Mouse (Mus musculus) CH12.LX (cell line): Measurements from ENCODE around the gene Rwdd3. TPM values are rescaled to one million over a fixed set of nuclear protein-coding genes. Genes with fewer than 3 reads are reported as not detected.
A peak's percentile ranks its signal among the peaks of the same experiment; 100 is the strongest.

ENCODE experiments used
- DNase-seq: peaks from one replicate; pipeline ENCODE4 v3.0.0-alpha.2; 2013; ENCODE audit errors: extremely low read depth
- H3K27ac ChIP-seq: 2 replicates; pipeline ENCODE4 v1.5.1; 2012; ENCODE audit warnings: low read depth, mild to moderate bottlenecking, control low read depth, moderate library complexity; ENCODE audit not compliant: insufficient read depth
- H3K27me3 ChIP-seq: replicated peaks from 2 replicates; pipeline ENCODE3; 2012; ENCODE audit warnings: inconsistent platforms
- H3K36me3 ChIP-seq, 2 experiments: replicated peaks in 1 of 2; 2 replicates each; pipeline versions ENCODE3 to v1.6.1; 2012; ENCODE audit warnings: inconsistent platforms in 1 of 2, low read length in 1 of 2, mild to moderate bottlenecking in 1 of 2, mixed read lengths in 1 of 2, moderate library complexity in 1 of 2; ENCODE audit not compliant: control insufficient read depth in 1 of 2, insufficient read depth in 1 of 2
- H3K4me1 ChIP-seq, 2 experiments: 2 replicates each; pipeline ENCODE4 v1.6.1; 2012; ENCODE audit warnings: inconsistent platforms in 1 of 2, moderate library complexity in 1 of 2; ENCODE audit not compliant: insufficient read depth in 2 of 2, control insufficient read depth in 1 of 2
- H3K4me2 ChIP-seq: 2 replicates; pipeline ENCODE4 v1.6.1; 2012; ENCODE audit warnings: low read depth, mild to moderate bottlenecking, control low read depth; ENCODE audit not compliant: poor library complexity, insufficient read depth, severe bottlenecking
- H3K4me3 ChIP-seq, 3 experiments: fragments of 150-350 bp in 1 of 3; sonication (generic) in 1 of 3; replicated peaks in 1 of 3; 2 replicates each; pipeline versions ENCODE3 to v1.5.1; 2011 to 2012; ENCODE audit warnings: low read depth in 2 of 3, low read length in 2 of 3, mild to moderate bottlenecking in 2 of 3, moderate library complexity in 2 of 3, control low read depth in 1 of 3, improper control_type of control experiment in 1 of 3, inconsistent platforms in 1 of 3, mixed read lengths in 1 of 3; ENCODE audit not compliant: poor library complexity in 1 of 3
- H3K79me2 ChIP-seq: replicated peaks from 2 replicates; pipeline ENCODE4 v1.6.1; 2012; ENCODE audit warnings: mild to moderate bottlenecking, moderate library complexity; ENCODE audit not compliant: control insufficient read depth, poor library complexity, insufficient read depth, severe bottlenecking; ENCODE audit errors: extremely low read depth
- H3K9ac ChIP-seq: 2 replicates; pipeline ENCODE4 v1.6.1; 2012; ENCODE audit warnings: low read depth, mild to moderate bottlenecking, control low read depth, moderate library complexity; ENCODE audit not compliant: insufficient read depth
- H3K9me3 ChIP-seq: replicated peaks from 2 replicates; pipeline ENCODE3; 2012; ENCODE audit warnings: low read length, inconsistent platforms, mixed read lengths
- CHD2 ChIP-seq: IDR thresholded peaks from 2 replicates; pipeline ENCODE4 v1.6.1; 2011; ENCODE audit warnings: low read length, improper control_type of control experiment
- CTCF ChIP-seq, 2 experiments: IDR thresholded peaks in 1 of 2; conservative IDR thresholded peaks in 1 of 2; 2 replicates each; pipeline ENCODE4 v1.5.1; 2011 to 2012; ENCODE audit warnings: low read depth in 2 of 2, low read length in 2 of 2, improper control_type of control experiment in 1 of 2, inconsistent platforms in 1 of 2, mild to moderate bottlenecking in 1 of 2, moderate library complexity in 1 of 2
- E2F4 ChIP-seq: IDR thresholded peaks from 2 replicates; pipeline ENCODE4 v1.6.1; 2011; ENCODE audit warnings: low read depth, low read length, improper control_type of control experiment; ENCODE audit not compliant: insufficient replicate concordance
- ETS1 ChIP-seq: conservative IDR thresholded peaks from 2 replicates; pipeline ENCODE4 v1.6.1; 2012; ENCODE audit warnings: low read depth, mild to moderate bottlenecking, inconsistent platforms, low read length, improper control_type of control experiment, moderate library complexity
- GABPA ChIP-seq: IDR thresholded peaks from 2 replicates; pipeline ENCODE4 v1.6.1; 2012; ENCODE audit warnings: low read depth, low read length, improper control_type of control experiment, inconsistent platforms; ENCODE audit not compliant: insufficient replicate concordance
- HCFC1 ChIP-seq: IDR thresholded peaks from 2 replicates; pipeline ENCODE4 v1.6.1; 2012; ENCODE audit warnings: low read depth, mild to moderate bottlenecking, inconsistent platforms, low read length, improper control_type of control experiment
- JUN ChIP-seq: IDR thresholded peaks from 2 replicates; pipeline ENCODE4 v1.6.1; 2011; ENCODE audit warnings: low read depth, mild to moderate bottlenecking, low read length, improper control_type of control experiment, moderate library complexity; ENCODE audit not compliant: insufficient read depth
- JUND ChIP-seq: conservative IDR thresholded peaks from 2 replicates; pipeline ENCODE4 v1.6.1; 2011; ENCODE audit warnings: low read depth, low read length, improper control_type of control experiment
- KAT2A ChIP-seq: IDR thresholded peaks from 2 replicates; pipeline ENCODE4 v1.6.1; 2012; ENCODE audit warnings: low read length, improper control_type of control experiment, inconsistent platforms; ENCODE audit not compliant: insufficient replicate concordance
- MAFK ChIP-seq: IDR thresholded peaks from 2 replicates; pipeline ENCODE4 v1.6.1; 2011; ENCODE audit warnings: low read length, improper control_type of control experiment; ENCODE audit not compliant: insufficient replicate concordance
- NELFE ChIP-seq: IDR thresholded peaks from 2 replicates; pipeline ENCODE4 v1.6.1; 2011; ENCODE audit warnings: low read depth, low read length, improper control_type of control experiment
- PAX5 ChIP-seq: IDR thresholded peaks from 2 replicates; pipeline ENCODE4 v1.6.1; 2012; ENCODE audit warnings: low read length, inconsistent platforms, mixed read lengths
- POLR2AphosphoS2 ChIP-seq: IDR thresholded peaks from 2 replicates; pipeline ENCODE4 v1.6.1; 2011; ENCODE audit warnings: low read depth, low read length, improper control_type of control experiment
- RAD21 ChIP-seq: IDR thresholded peaks from 2 replicates; pipeline ENCODE4 v1.6.1; 2011; ENCODE audit warnings: low read depth, mild to moderate bottlenecking, low read length, improper control_type of control experiment, moderate library complexity
- RCOR1 ChIP-seq: conservative IDR thresholded peaks from 2 replicates; pipeline ENCODE4 v1.6.1; 2012; ENCODE audit warnings: low read depth, mild to moderate bottlenecking, inconsistent platforms, low read length, improper control_type of control experiment
- SIN3A ChIP-seq: IDR thresholded peaks from 2 replicates; pipeline ENCODE4 v1.6.1; 2012; ENCODE audit warnings: low read length, improper control_type of control experiment, inconsistent platforms
- SMC3 ChIP-seq: IDR thresholded peaks from 2 replicates; pipeline ENCODE4 v1.6.1; 2011; ENCODE audit warnings: low read depth, low read length, improper control_type of control experiment
- TBP ChIP-seq: conservative IDR thresholded peaks from 2 replicates; pipeline ENCODE4 v1.6.1; 2011; ENCODE audit warnings: low read depth, low read length, improper control_type of control experiment
- UBTF ChIP-seq: IDR thresholded peaks from 2 replicates; pipeline ENCODE4 v1.6.1; 2012; ENCODE audit warnings: low read depth, mild to moderate bottlenecking, inconsistent platforms, low read length, improper control_type of control experiment, moderate library complexity
- USF1 ChIP-seq: IDR thresholded peaks from 2 replicates; pipeline ENCODE4 v1.6.1; 2014; ENCODE audit warnings: low read depth, mild to moderate bottlenecking, inconsistent platforms, low read length, improper control_type of control experiment
- ZKSCAN1 ChIP-seq: IDR thresholded peaks from 2 replicates; pipeline ENCODE4 v1.6.1; 2012; ENCODE audit warnings: low read depth, inconsistent platforms, low read length, improper control_type of control experiment, borderline replicate concordance
- ZNF384 ChIP-seq: IDR thresholded peaks from 2 replicates; pipeline ENCODE4 v1.6.1; 2012; ENCODE audit warnings: low read depth, low read length, improper control_type of control experiment, inconsistent platforms
- dilution Hi-C: fragments of 300-500 bp; cut with MboI; formaldehyde crosslinking; loops from 2 replicates; pipeline ENCODE4 v1.14.3; 2020; ENCODE audit warnings: low sequenced_read_pairs; ENCODE audit not compliant: extremely low pct_unique_long_range_greater_than_20kb, extremely low pct_ligation_motif_present
- in situ Hi-C: fragments of 300-500 bp; cut with MboI; formaldehyde crosslinking; loops from 3 replicates; pipeline ENCODE4 v1.14.3; 2019; ENCODE audit warnings: low sequenced_read_pairs, low pct_ligation_motif_present, low pct_unique_long_range_greater_than_20kb, mixed read lengths
- polyA plus RNA-seq: library from polyadenylated mRNA; unstranded; fragments of >175 nt; gene quantifications from 2 replicates; pipeline ENCODE4 v1.2.1, GENCODE M21; 2012; ENCODE audit warnings: low read depth; ENCODE audit not compliant: insufficient read length
- total RNA-seq, 2 experiments: library from RNA; depleted of rRNA; stranded (reverse); fragments of 300-350 nt in 1 of 2; fragments of >200 nt in 1 of 2; gene quantifications; 2 replicates each; pipeline ENCODE4 v1.2.3; 2012 to 2014

Gene Rwdd3
- total and polyA plus RNA-seq, 3 experiments = 2.3 to 5.9 (median 3.5) TPM

DNA sequence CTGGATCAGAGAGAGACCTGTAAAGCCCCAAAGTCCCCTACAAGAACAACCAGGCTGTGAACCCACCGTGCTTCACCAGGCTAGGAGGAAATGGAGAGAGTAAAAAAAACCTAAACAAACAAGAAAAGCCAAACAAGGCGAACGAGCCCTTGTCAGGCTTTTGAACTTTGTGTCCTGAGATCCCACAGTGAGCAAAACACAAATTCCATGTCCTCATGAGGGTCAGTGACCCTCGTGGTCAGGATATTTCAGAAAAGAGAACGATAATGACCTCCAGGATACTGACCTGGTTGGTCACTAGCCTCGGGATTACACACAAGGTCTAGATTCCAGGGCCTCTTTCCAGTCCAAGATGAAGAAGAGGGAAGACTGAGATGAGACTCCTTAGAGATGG lies 374 bp upstream of the Rwdd3 start:
- no peaks in the 10 kb centered on the region for H3K27me3 ChIP-seq

DNA sequence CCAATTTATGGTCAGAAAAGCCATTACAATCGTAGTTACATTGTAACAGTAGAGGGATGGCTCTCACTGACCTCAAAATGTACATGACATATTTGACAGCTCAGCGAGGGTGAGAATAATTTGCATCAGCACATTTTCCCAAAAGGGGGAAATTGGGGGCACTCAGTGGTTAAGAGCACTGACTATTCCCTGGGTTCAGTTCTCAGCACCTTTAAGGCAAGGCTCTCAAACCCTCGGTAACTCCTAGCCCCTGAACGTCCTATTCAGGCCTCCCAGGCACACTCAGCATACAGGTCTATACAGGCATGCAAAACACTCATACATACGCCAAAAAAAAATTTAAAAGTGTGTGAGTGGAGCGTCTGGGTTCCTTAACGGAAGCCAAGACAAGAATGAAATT lies 864 bp downstream of the Rwdd3 start:
- in situ Hi-C loops = loop anchor here (5.0 to 25.0 kb wide), 2 partner anchors 122 to 567 kb away; partner anchors contain the start of gene Alg14
- Histone ChIP-seq H3K9me3 (peaks cover 5% of the 10 kb centered on the region), H3K9ac (peak overlapping the region; percentile 46), H3K36me3 (peaks cover 0 to 20% of the 10 kb centered on the region in 2 experiments)
- TF ChIP-seq SMC3 (no peak), CHD2 (no peak), CTCF (conservative IDR thresholded peaks at IDR 0.05 in 1 of 2, IDR thresholded peaks at IDR 0.05 in 1 of 2; ENCODE audit: low read depth in 2 of 2, low read length in 2 of 2) (no peak), SIN3A (no peak), RCOR1 (no peak), ZNF384 (no peak), MAFK (no peak), NELFE (no peak), E2F4 (no peak), JUND (no peak), RAD21 (no peak), POLR2AphosphoS2 (no peak), TBP (no peak), USF1 (no peak), HCFC1 (no peak), GABPA (no peak), PAX5 (no peak), ETS1 (no peak), UBTF (no peak), JUN (no peak)
- TF ChIP-seq, all 38 proteins: peak for 0
- Histone ChIP-seq H3K4me1 (peaks cover 3 to 12% of the 10 kb centered on the region in 2 experiments; a peak in 2 of 4 replicates), H3K4me2 (peak overlapping the region; percentile 80), H3K4me3 (peak overlapping the region; percentile 13 to 78 (median 68)), H3K79me2 (no peaks in the 10 kb centered on the region), H3K27ac (no peak overlapping the region), H3K27me3 (no peaks in the 10 kb centered on the region)
- dilution Hi-C loops = no loop called here
- DNase-seq = no peak

More for the DNA sequence above, 374 bp upstream of the Rwdd3 start:
- peaks cover 3% of the 10 kb centered on the region for H3K9me3 ChIP-seq
- TF ChIP-seq ZKSCAN1 (no peak), KAT2A (no peak), USF1 (no peak), UBTF (no peak), PAX5 (no peak)
- H3K36me3 ChIP-seq = peaks cover 0 to 10% of the 10 kb centered on the region in 2 experiments
- H3K27ac ChIP-seq = no peak overlapping the region
- peak overlapping the region; percentile 18 for H3K4me2 ChIP-seq
- in situ Hi-C loops (loop anchor here (5.0 to 25.0 kb wide), 2 partner anchors 120 to 565 kb away; partner anchors contain the start of gene Alg14), dilution Hi-C loops (no loop called here)
- H3K9ac ChIP-seq = no peak overlapping the region
- peaks cover 3 to 12% of the 10 kb centered on the region in 2 experiments; a peak in 2 of 4 replicates for H3K4me1 ChIP-seq
- H3K79me2 ChIP-seq = no peaks in the 10 kb centered on the region
- no peak for DNase-seq
- H3K4me3 ChIP-seq = peak overlapping the region in 1 of 3 experiments; percentile 68
